Mouse (Mus musculus) frontal cortex, adult 2 months (tissue): ENCODE results near the gene Alg5. TPM values are rescaled to one million over a fixed set of nuclear protein-coding genes. Genes with fewer than 3 reads are reported as not detected.

Experiments
- DNase-seq, 2 experiments: peaks; one replicate each; pipeline ENCODE4 v3.0.0; 2022; ENCODE audit warnings: low spot score in 1 of 2; ENCODE audit errors: extremely low spot score in 1 of 2
- polyA plus RNA-seq: library from polyadenylated mRNA; depleted of rRNA; stranded (reverse); fragments of >200 nt; gene quantifications from 2 replicates; pipeline ENCODE4 v1.2.3, GENCODE M21; 2012; rRNA removed

The Alg5 gene
- polyA plus RNA-seq, 1 experiment = 29.4 TPM

GRCm38 (mm10) chr3:54790601-54791000 lies 55.3 kb downstream of the Alg5 start:
- no peak for DNase-seq

GRCm38 (mm10) chr3:54791822-54792677 lies 56.7 kb downstream of the Alg5 start:
- no peak for DNase-seq

GRCm38 (mm10) chr3:54793762-54794161 lies 58.4 kb downstream of the Alg5 start:
- DNase-seq = no peak

GRCm38 (mm10) chr3:54795379-54795778 lies 60.0 kb downstream of the Alg5 start:
- DNase-seq = no peak

- peak in 1 of 2 experiments; percentile 52 for DNase-seq
Observed at GRCm38 (mm10) chr3:54795806-54796205, 60.5 kb downstream of the Alg5 start.

- DNase-seq = peak; percentile 29 to 64
Observed at GRCm38 (mm10) chr3:54797211-54797610, 61.9 kb downstream of the Alg5 start.

Other genes with a start within 250 kb of the Alg5 start
- 61.2 and 68.3 TPM in 2 replicates for gene Supt20, start 42.7 kb upstream of the Alg5 start, polyA plus RNA-seq
- not detected in 2 replicates for gene Gm21958, start 21.2 kb upstream of the Alg5 start, polyA plus RNA-seq
- 48.6 and 49.4 TPM in 2 replicates for gene Exosc8, start 146 bp upstream of the Alg5 start, polyA plus RNA-seq
- 5.7 and 6.2 TPM in 2 replicates for gene Smad9, start 20.0 kb downstream of the Alg5 start, polyA plus RNA-seq
- gene Rfxap, start 72.3 kb downstream of the Alg5 start, polyA plus RNA-seq = 48.9 and 71.2 TPM in 2 replicates
- gene Sertm1, start 180.3 kb downstream of the Alg5 start, polyA plus RNA-seq = 12.6 and 13.5 TPM in 2 replicates